Mouse (Mus musculus) CD8-positive naive resting alpha-beta T cell, adult 2 months (primary cell): ENCODE results near the gene Gtpbp2.

ENCODE experiments used
- DNase-seq, 2 experiments: peaks; one replicate each; pipeline ENCODE4 v3.0.0; 2022; ENCODE audit warnings: low read depth in 2 of 2, low spot score in 2 of 2

Gene Gtpbp2

DNA sequence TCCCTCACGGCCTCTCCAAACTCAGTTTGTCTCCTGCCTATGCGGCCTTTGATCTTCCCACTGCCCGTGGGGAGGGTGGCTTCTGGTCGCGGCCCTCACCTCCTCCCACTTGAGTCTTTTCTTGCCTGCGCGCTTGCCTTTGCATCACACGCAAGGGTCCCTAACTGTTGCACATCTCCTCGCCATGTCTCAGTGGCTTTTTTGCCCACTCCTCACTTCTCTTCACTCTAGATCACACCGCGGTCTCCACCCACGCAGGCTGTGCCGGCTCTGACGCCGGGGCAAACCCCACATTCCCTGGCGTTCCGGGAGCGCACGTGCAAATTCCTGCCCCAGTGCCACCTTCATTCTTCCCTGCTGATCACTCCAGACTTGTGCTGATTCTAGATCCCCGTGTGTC lies 42.2 kb downstream of the Gtpbp2 start:
- DNase-seq: peak in 1 of 2 experiments; percentile 2

- DNase-seq: no peak
Measured at GRCm38 (mm10) chr17:46206676-46207075, 45.8 kb downstream of the Gtpbp2 start.

- no peak for DNase-seq
Measured at GRCm38 (mm10) chr17:46210550-46210949, 49.7 kb downstream of the Gtpbp2 start.
